Mouse (Mus musculus) midbrain, embryonic 10.5 days (tissue): Measurements from ENCODE around the gene Adgrl1. TPM values are rescaled to one million over a fixed set of nuclear protein-coding genes. Genes with fewer than 3 reads are reported as not detected.

Experiments
- DNase-seq: peaks from one replicate; pipeline ENCODE4 v3.0.0-alpha.2; 2017; ENCODE audit warnings: low spot score
- H3K27ac ChIP-seq: fragments of 300-500 bp; sonication (generic); replicated peaks from 2 replicates; pipeline ENCODE4 v1.5.1; 2016; ENCODE audit warnings: mild to moderate bottlenecking
- H3K27me3 ChIP-seq: fragments of 300-500 bp; sonication (generic); 2 replicates; pipeline ENCODE4 v1.6.1; 2016; ENCODE audit warnings: low read depth, mild to moderate bottlenecking; ENCODE audit not compliant: poor library complexity, severe bottlenecking
- H3K36me3 ChIP-seq: fragments of 300-500 bp; sonication (generic); 2 replicates; pipeline ENCODE4 v1.6.1; 2016; ENCODE audit warnings: mild to moderate bottlenecking, moderate library complexity
- H3K4me1 ChIP-seq: fragments of 300-500 bp; sonication (generic); 2 replicates; pipeline ENCODE4 v1.6.1; 2016
- H3K4me3 ChIP-seq: fragments of 300-500 bp; sonication (generic); 2 replicates; pipeline ENCODE4 v1.5.1; 2016; ENCODE audit warnings: mild to moderate bottlenecking, moderate library complexity
- H3K9me3 ChIP-seq: fragments of 300-500 bp; sonication (generic); replicated peaks from 2 replicates; pipeline ENCODE4 v1.6.1; 2016; ENCODE audit warnings: mild to moderate bottlenecking
- WGBS: fragments of 180-500 bp; shearing (Covaris S2); methylation state at CpG from one replicate; pipeline ENCODE4 v1.1.7; 2016; 5-methylcytosine and 5-hydroxymethylcytosine counted together
- polyA plus RNA-seq: library from polyadenylated mRNA; unstranded; fragments of >200 nt; fragmentation: Nextera tagmentation; extraction: Ambion mirVana; gene quantifications from 2 replicates; pipeline ENCODE4 v1.2.1, GENCODE M21; 2016

Adgrl1 gene
- polyA plus RNA-seq, 1 experiment from 2014 or later = 8.6 TPM

- H3K27me3 ChIP-seq = no peaks in the 10 kb centered on the region
- WGBS = 83% methylated on average over 5 of the region's 5 CpGs
- DNase-seq = no peak
- no peaks in the 10 kb centered on the region for H3K9me3 ChIP-seq
- H3K36me3 ChIP-seq = 0 out of 2 replicates have a peak, but pooled peaks cover 4% of the 10 kb centered on the region
- no peak overlapping the region for H3K27ac ChIP-seq
- H3K4me1 ChIP-seq = peaks cover 18% of the 10 kb centered on the region
- no peak overlapping the region for H3K4me3 ChIP-seq
Measured at GRCm38 (mm10) chr8:83911809-83912731, 12.2 kb downstream of the Adgrl1 start.

- peaks cover 14% of the 10 kb centered on the region for H3K36me3 ChIP-seq
- H3K27me3 ChIP-seq = no peaks in the 10 kb centered on the region
- no peak for DNase-seq
- H3K4me1 ChIP-seq = peaks cover 9% of the 10 kb centered on the region
- H3K9me3 ChIP-seq = no peaks in the 10 kb centered on the region
- H3K27ac ChIP-seq = no peak overlapping the region
- WGBS = 94% methylated on average over 3 of the region's 3 CpGs
- no peak overlapping the region for H3K4me3 ChIP-seq
Measured at GRCm38 (mm10) chr8:83914232-83914631, 14.3 kb downstream of the Adgrl1 start.

GRCm38 (mm10) chr8:83914860-83915259, 15.0 kb downstream of the Adgrl1 start:
- no peak overlapping the region for H3K27ac ChIP-seq
- WGBS = 78% methylated on average over 5 of the region's 5 CpGs
- H3K4me1 ChIP-seq = peaks cover 5% of the 10 kb centered on the region; the same call in 1 of the 2 replicates
- peaks cover 18% of the 10 kb centered on the region for H3K36me3 ChIP-seq
- no peak for DNase-seq
- H3K4me3 ChIP-seq = no peak overlapping the region
- no peaks in the 10 kb centered on the region for H3K27me3 ChIP-seq
- no peaks in the 10 kb centered on the region for H3K9me3 ChIP-seq

GRCm38 (mm10) chr8:83916015-83916414, 16.1 kb downstream of the Adgrl1 start:
- WGBS = 90% methylated on average over 5 of the region's 5 CpGs
- peaks cover 5% of the 10 kb centered on the region; the same call in 1 of the 2 replicates for H3K4me1 ChIP-seq
- peaks cover 24% of the 10 kb centered on the region for H3K36me3 ChIP-seq
- DNase-seq = no peak
- H3K9me3 ChIP-seq = no peaks in the 10 kb centered on the region
- H3K27me3 ChIP-seq = no peaks in the 10 kb centered on the region
- H3K27ac ChIP-seq = no peak overlapping the region
- H3K4me3 ChIP-seq = no peak overlapping the region

- Histone ChIP-seq H3K27me3 (no peaks in the 10 kb centered on the region), H3K27ac (no peak overlapping the region), H3K36me3 (peaks cover 36% of the 10 kb centered on the region), H3K9me3 (no peaks in the 10 kb centered on the region), H3K4me3 (no peak overlapping the region), H3K4me1 (peaks cover 5% of the 10 kb centered on the region; the same call in 1 of the 2 replicates)
- WGBS = 85% methylated on average over 6 of the region's 6 CpGs
- no peak for DNase-seq
Measured at GRCm38 (mm10) chr8:83917566-83917965, 17.7 kb downstream of the Adgrl1 start.

GRCm38 (mm10) chr8:83921558-83921957, 21.7 kb downstream of the Adgrl1 start:
- 76% methylated on average over 3 of the region's 3 CpGs for WGBS
- Histone ChIP-seq H3K36me3 (peaks cover 73% of the 10 kb centered on the region), H3K9me3 (no peaks in the 10 kb centered on the region), H3K27me3 (no peaks in the 10 kb centered on the region), H3K4me3 (no peak overlapping the region), H3K27ac (no peak overlapping the region), H3K4me1 (no peaks in the 10 kb centered on the region)
- peak; percentile 78 for DNase-seq

- H3K27me3 ChIP-seq = no peaks in the 10 kb centered on the region
- no peaks in the 10 kb centered on the region for H3K9me3 ChIP-seq
- 90% methylated on average over 8 of the region's 8 CpGs for WGBS
- H3K36me3 ChIP-seq = peaks cover 80% of the 10 kb centered on the region
- DNase-seq = no peak
- H3K4me1 ChIP-seq = no peaks in the 10 kb centered on the region
- H3K4me3 ChIP-seq = no peak overlapping the region
- H3K27ac ChIP-seq = no peak overlapping the region
Measured at GRCm38 (mm10) chr8:83922727-83923126, 22.8 kb downstream of the Adgrl1 start.

GRCm38 (mm10) chr8:83924585-83924984, 24.7 kb downstream of the Adgrl1 start:
- Histone ChIP-seq H3K4me3 (no peak overlapping the region), H3K9me3 (no peaks in the 10 kb centered on the region), H3K27me3 (no peaks in the 10 kb centered on the region), H3K4me1 (no peaks in the 10 kb centered on the region), H3K27ac (no peak overlapping the region), H3K36me3 (peaks cover 87% of the 10 kb centered on the region)
- 90% methylated on average over 5 of the region's 5 CpGs for WGBS
- DNase-seq = no peak

- 77% methylated on average over 7 of the region's 7 CpGs for WGBS
- no peak overlapping the region for H3K4me3 ChIP-seq
- DNase-seq = no peak
- no peaks in the 10 kb centered on the region for H3K9me3 ChIP-seq
- no peak overlapping the region for H3K27ac ChIP-seq
- peaks cover 92% of the 10 kb centered on the region for H3K36me3 ChIP-seq
- no peaks in the 10 kb centered on the region for H3K27me3 ChIP-seq
- H3K4me1 ChIP-seq = no peaks in the 10 kb centered on the region
Measured at GRCm38 (mm10) chr8:83926266-83926665, 26.4 kb downstream of the Adgrl1 start.

GRCm38 (mm10) chr8:83934222-83934621, 34.3 kb downstream of the Adgrl1 start:
- H3K9me3 ChIP-seq = no peaks in the 10 kb centered on the region
- H3K27ac ChIP-seq = no peak overlapping the region
- no peak overlapping the region for H3K4me3 ChIP-seq
- H3K27me3 ChIP-seq = no peaks in the 10 kb centered on the region
- no peak for DNase-seq
- peaks cover 100% of the 10 kb centered on the region for H3K36me3 ChIP-seq
- WGBS = 87% methylated on average over 5 of the region's 5 CpGs
- H3K4me1 ChIP-seq = no peaks in the 10 kb centered on the region

GRCm38 (mm10) chr8:83934994-83935393, 35.1 kb downstream of the Adgrl1 start:
- Histone ChIP-seq H3K27me3 (no peaks in the 10 kb centered on the region), H3K27ac (no peak overlapping the region), H3K9me3 (no peaks in the 10 kb centered on the region), H3K4me1 (no peaks in the 10 kb centered on the region), H3K4me3 (no peak overlapping the region), H3K36me3 (peaks cover 100% of the 10 kb centered on the region)
- WGBS = 91% methylated on average over 2 of the region's 2 CpGs
- DNase-seq = no peak

GRCm38 (mm10) chr8:83935435-83935834, 35.5 kb downstream of the Adgrl1 start:
- Histone ChIP-seq H3K36me3 (peaks cover 99% of the 10 kb centered on the region), H3K4me3 (no peak overlapping the region), H3K4me1 (no peaks in the 10 kb centered on the region), H3K27ac (no peak overlapping the region), H3K9me3 (no peaks in the 10 kb centered on the region), H3K27me3 (no peaks in the 10 kb centered on the region)
- 91% methylated on average over 8 of the region's 8 CpGs for WGBS
- DNase-seq = no peak

- WGBS = 87% methylated on average over 7 of the region's 7 CpGs
- no peaks in the 10 kb centered on the region for H3K4me1 ChIP-seq
- H3K27ac ChIP-seq = no peak overlapping the region
- peaks cover 77% of the 10 kb centered on the region for H3K36me3 ChIP-seq
- H3K27me3 ChIP-seq = no peaks in the 10 kb centered on the region
- H3K4me3 ChIP-seq = no peak overlapping the region
- DNase-seq = no peak
- no peaks in the 10 kb centered on the region for H3K9me3 ChIP-seq
Measured at GRCm38 (mm10) chr8:83937645-83938044, 37.7 kb downstream of the Adgrl1 start.
